Mouse (Mus musculus): Measurements from ENCODE around the gene Tjp2. TPM values are rescaled to one million over a fixed set of nuclear protein-coding genes. Genes with fewer than 3 reads are reported as not detected.
"Not testable (repeated sequence)": the region's sequence is repeated elsewhere in the genome, so short reads cannot be mapped to it uniquely, and the experiment has no call there.

Tjp2 gene
- total RNA-seq (2017), result 1.8 and 2.8 TPM in 2 replicates

DNA sequence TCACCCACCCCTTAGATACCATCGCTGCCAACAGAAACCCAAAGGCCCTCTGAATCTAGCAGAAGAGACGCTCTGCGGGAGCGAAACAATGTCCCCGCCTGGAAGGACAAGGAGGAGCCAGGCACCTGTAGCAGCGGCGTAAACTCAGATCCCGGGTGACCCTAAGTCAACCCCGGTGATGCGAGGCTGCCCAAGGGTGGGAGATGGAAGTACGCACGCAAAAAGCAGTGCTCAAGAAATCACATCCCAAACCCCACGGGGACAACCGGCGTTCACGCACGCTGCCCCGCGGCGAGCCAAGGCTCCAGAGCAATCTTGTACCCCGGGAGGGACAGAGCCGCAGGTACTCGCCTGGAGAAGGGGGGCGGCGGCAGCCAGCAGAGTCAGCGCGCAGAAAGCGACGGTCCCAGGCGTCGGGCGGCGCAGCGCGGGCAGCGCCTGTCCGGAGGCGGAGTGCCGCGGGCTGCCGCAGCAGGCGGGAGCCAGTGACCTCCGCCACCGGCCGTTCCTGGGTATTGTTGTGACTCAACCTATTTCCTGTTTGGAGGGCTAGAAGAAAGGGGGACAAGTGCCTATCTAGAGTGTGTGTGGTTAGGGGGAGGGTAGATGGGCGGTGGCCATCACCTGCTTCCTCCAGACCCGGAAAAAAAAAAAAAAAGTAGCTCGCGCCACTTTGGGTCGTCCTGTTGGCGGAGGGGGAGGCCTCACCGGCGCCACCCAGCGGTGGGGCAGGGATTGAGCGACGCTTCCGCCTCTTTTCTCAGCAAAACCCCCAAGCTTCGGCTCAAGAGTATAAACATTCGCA, at the start of gene Tjp2:
Tjp2 (minus strand) TSS at position 531 of the 805 bp plus-strand sequence.
- ATAC-seq (ENCODE audit: extremely low read depth, insufficient number of reproducible peaks, low FRiP score, poor library complexity, severe bottlenecking), result 0 out of 2 replicates have a peak, but pooled peaks have one; percentile 13

DNA sequence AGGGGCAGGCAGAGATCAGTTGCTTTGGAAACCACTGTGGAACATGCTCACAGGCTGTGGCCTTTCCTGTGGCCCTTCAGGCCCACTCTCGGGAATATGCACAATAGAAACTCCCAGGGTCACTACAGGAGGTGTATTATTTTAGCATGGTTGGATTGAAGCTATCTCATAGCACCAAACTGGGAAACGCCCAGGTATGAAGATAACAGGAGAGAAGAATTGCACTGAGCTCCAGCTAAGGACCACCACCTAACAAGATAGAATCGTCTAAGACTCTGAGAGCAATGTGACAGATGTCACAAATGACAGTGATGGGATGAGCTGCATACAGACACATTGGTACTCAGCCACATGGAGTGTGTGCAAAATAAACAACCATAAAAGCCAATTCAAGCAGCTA, 49.5 kb upstream of the Tjp2 start:
- no peak for ATAC-seq (ENCODE audit: extremely low read depth, insufficient number of reproducible peaks, low FRiP score, poor library complexity, severe bottlenecking)

GRCm38 (mm10) chr19:24271746-24272426, 47.1 kb upstream of the Tjp2 start:
- ATAC-seq (ENCODE audit: extremely low read depth, insufficient number of reproducible peaks, low FRiP score, poor library complexity, severe bottlenecking), result peak; percentile 81

GRCm38 (mm10) chr19:24271326-24271725, 46.5 kb upstream of the Tjp2 start:
- no peak for ATAC-seq (ENCODE audit: extremely low read depth, insufficient number of reproducible peaks, low FRiP score, poor library complexity, severe bottlenecking)

- ATAC-seq (ENCODE audit: extremely low read depth, insufficient number of reproducible peaks, low FRiP score, poor library complexity, severe bottlenecking), result no peak
Measured at GRCm38 (mm10) chr19:24268531-24268930, 43.7 kb upstream of the Tjp2 start.

DNA sequence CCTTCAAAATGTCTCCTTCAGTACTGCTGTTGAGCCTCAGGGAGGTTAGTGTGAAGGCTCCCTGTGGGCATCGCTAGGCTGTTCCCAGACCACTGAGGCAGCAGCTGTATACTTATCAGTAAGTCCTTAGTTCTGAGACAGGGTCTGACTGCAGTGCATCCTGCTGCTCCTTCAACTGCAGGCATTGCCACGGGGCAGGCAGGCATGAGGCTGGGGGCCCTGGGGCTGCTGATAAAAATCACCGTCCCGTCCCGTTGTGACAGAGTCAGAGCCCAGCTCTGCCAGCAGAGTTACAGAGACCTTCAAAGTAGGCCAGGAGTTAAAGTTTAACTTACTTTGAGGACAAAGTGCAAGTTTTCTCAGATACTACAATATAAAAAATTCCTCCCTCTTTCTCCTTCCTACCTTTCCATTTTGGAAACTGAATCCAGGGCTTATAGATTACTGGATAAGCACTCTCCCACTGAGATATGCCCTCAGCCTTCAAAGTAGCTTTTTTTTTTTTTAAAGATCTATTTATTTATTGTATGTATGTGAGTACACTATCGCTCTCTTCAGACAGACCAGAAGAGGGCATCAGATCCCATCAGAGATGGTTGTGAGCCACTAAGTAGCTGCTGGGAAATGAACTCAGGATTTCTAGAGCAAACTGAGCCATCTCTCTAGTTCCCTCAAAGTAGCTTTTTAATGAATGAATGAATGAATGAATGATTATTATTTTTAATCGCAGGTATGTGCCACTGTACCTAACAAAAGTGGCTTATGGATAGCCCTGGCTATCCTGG, 41.4 kb upstream of the Tjp2 start:
- no peak for ATAC-seq (ENCODE audit: extremely low read depth, insufficient number of reproducible peaks, low FRiP score, poor library complexity, severe bottlenecking)

- ATAC-seq (ENCODE audit: extremely low read depth, insufficient number of reproducible peaks, low FRiP score, poor library complexity, severe bottlenecking), result peak; percentile 90
Measured at GRCm38 (mm10) chr19:24264991-24265390, 40.2 kb upstream of the Tjp2 start.

DNA sequence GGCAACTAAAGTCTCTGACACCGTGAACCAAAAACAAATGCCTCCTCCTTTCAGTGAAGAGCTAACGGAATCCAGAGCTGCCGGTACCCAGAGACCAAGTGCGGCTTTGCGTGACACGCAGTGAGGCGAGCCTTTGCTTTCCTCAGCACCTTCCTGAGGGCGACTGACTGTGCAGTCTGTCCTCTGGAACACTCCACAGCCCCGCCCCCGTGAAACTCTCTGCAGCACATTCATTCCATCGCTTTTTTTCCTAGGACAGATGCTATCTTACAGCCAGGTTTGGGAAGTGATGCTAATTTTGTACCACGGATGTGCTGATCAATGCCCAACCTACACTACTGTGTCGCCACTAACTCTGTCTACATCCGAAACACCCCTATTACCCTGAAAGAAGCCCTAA, 37.9 kb upstream of the Tjp2 start:
- no peak for ATAC-seq (ENCODE audit: extremely low read depth, insufficient number of reproducible peaks, low FRiP score, poor library complexity, severe bottlenecking)

- ATAC-seq (ENCODE audit: extremely low read depth, insufficient number of reproducible peaks, low FRiP score, poor library complexity, severe bottlenecking), result no peak
Measured at GRCm38 (mm10) chr19:24259390-24260351, 34.8 kb upstream of the Tjp2 start.

DNA sequence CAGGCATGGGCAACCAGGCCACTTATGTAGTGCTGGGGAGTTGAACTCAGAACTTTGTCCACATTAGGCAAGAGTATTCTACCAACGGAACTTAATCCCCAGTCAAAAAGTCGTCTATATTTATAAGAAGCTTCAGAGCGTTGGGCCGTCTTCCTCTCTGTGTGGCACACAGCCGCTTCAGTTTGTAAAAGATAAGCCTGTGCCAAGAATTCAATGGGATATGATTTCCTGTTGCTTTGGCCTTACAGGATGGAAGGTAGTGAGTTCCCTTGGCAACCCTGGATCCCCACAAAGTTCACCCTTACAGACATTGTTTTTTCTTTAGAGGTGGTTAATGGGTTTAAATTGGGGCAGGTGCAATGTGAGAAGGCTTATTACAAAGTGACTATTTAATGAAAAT, 33.5 kb upstream of the Tjp2 start:
- ATAC-seq (ENCODE audit: extremely low read depth, insufficient number of reproducible peaks, low FRiP score, poor library complexity, severe bottlenecking), result no peak

DNA sequence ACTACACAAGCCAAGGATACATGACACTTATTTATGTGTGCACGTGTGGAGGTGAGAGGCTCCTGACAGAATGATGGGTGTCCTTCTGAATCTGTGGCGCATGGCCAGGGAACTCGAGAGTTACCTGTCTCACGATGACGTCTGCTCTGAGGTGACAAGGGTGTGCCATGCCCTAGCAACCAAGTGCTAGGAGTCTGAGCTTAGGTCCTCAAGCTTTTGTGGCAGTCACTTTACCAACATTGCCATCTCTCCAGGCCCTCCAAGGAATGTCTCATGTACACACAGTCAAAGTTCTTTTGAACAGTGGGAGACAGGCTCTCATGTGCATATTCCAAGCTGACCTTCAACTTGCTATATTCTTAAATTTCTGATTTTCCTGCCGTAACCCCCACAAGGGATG, 33.1 kb upstream of the Tjp2 start:
- no peak for ATAC-seq (ENCODE audit: extremely low read depth, insufficient number of reproducible peaks, low FRiP score, poor library complexity, severe bottlenecking)

- no peak for ATAC-seq (ENCODE audit: extremely low read depth, insufficient number of reproducible peaks, low FRiP score, poor library complexity, severe bottlenecking)
Measured at GRCm38 (mm10) chr19:24253657-24254260, 28.9 kb upstream of the Tjp2 start.

DNA sequence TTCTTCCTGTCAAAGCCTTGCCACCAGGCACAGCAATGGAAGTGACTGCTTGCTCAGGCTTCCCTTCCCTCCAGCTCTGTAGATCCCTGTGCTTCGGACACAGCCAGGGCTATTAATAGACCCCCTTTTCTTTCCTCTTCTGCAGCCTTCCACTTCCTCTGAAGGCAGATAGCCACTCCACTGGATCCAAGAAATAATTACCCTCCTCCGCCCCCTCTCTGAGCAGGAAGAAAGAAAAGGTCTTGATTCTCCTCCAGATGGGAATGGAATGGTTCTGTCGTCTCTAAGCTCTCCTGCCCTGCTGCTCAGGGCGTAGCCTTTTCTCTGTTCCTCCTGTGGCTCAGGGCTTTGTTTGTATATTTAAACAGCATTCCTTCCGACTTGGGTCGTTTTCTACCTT, 27.0 kb upstream of the Tjp2 start:
- ATAC-seq (ENCODE audit: extremely low read depth, insufficient number of reproducible peaks, low FRiP score, poor library complexity, severe bottlenecking), result no peak

GRCm38 (mm10) chr19:24243340-24243739, 18.5 kb upstream of the Tjp2 start:
- no peak for ATAC-seq (ENCODE audit: extremely low read depth, insufficient number of reproducible peaks, low FRiP score, poor library complexity, severe bottlenecking)

DNA sequence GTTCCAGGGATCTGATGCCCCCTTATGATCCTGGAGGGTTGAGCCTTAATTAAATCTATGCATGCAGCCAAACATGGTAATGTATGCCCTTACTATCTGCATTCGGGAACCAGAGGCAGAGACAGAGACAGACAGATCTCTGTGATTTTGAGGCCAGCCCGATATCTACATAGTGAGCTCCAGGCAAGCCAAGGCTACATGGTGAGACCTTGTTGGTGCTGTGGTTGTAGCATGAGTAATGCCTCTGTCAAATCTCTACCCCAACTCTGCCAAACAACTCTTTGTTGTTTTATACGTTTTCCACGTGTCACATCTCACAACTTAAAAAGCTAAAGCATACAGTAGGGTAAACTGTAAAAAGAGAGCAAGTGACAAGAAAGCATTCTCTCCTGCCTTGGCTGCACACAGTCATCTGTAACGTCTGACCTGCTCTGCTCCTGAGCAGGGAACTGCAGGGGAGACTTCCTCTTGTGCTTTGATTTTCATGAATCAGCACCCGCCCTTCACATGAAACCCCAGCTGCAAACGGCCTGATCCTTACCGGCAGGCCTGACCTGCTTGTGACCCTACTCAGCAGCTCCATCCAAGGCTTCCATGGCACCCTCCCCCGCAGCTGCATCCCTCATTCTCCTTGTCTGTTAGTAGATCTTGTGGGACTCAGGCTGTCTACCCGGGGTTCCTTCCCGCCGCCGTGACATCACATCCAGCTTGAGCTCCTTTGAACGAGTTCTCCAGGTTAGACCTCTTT, 17.1 kb upstream of the Tjp2 start:
- ATAC-seq (ENCODE audit: extremely low read depth, insufficient number of reproducible peaks, low FRiP score, poor library complexity, severe bottlenecking), result no peak

DNA sequence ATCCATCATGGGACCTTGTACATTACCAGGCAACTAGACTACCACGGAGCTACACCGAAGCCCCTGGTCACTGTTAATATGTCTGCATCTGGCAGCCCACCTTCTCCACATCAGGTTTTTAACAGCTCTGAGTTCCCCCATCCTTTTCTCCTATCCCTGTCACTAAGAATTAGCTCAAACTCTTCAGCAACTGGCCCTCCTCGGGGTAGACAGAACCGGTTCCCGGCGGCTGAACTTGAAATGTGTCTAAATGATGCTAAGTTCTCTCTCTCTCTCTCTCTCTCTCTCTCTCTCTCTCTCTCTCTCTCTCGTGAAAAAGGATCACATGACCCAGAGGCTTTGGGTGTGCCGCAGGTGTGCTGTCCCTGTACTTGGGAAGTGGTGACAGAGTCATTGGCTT, 16.4 kb upstream of the Tjp2 start:
- no peak for ATAC-seq (ENCODE audit: extremely low read depth, insufficient number of reproducible peaks, low FRiP score, poor library complexity, severe bottlenecking)

DNA sequence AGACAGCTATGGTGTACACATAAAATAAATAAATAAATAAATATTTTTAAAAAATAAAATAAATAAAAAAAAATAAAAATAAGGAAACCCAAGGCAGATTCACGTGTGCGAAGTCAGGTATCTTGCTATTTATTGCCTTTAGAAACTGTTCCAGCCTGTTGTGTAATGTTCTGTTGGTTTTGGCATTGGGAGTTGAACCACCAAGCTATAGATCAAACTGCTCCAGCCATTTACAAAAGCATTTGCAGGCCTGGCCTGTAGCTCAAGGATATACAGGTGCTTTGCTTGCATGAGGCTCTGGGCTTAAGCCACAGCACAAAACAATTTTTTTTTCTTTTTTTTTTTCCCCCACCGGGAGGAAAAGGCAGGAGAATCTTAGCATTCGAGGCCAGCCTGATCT, 13.2 kb upstream of the Tjp2 start:
- no peak for ATAC-seq (ENCODE audit: extremely low read depth, insufficient number of reproducible peaks, low FRiP score, poor library complexity, severe bottlenecking)

DNA sequence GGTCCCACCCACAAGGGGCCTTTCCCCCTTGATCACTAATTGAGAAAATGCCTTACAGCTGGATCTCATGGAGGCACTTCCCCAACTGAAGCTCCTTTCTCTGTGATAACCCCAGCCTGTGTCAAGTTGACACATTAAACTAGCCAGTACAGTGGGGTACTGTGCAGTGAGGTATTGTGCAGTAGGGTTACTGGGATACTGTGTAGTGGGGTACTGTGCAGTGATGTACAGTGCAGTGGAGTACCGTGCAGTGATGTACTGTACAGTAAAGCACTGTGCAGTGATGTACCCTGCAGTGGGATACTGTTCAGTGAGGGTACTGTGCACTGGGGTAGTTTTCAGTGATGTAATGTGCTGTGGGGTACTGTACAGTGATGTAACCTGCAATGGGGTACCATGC, 7.5 kb upstream of the Tjp2 start:
- not testable (repeated sequence) for ATAC-seq (ENCODE audit: extremely low read depth, insufficient number of reproducible peaks, low FRiP score, poor library complexity, severe bottlenecking)

Measured in neutrophil, adult 5-6 weeks (primary cell).